Mouse (Mus musculus): ENCODE data around the gene Trub1.

DNA sequence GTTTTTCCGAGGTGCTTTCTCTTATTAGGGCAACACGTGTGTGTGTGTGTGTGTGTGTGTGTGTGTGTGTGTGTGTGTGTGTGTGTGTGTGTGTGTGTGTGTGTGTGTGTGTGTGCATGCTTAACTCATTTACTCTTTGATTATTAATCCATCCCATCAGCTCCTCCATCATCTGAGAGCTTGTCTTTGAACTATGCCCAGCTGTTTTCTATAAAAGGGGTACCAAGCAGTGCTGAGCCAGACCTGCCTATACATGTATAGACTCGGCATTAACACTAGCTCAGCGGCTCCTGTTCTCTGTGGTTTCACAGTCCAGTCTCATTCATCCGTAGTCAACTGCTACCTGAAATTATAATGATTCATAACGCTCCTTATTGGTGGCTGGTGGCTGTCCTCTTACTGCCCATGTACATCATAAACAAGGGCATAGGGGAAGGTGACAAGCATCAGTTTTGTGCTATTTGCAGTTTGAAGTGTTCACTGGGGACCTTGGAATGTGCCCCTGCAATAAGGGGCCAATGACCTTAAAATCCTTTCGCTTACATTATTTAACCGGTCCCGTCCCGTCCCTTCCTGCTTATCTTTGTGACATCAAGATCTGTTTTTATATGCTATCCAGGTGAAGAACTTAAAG is 45.5 kb downstream of the Trub1 start:
- TF ChIP-seq MAX (IDR thresholded peaks at IDR 0.05; ENCODE audit: low read depth) (no peak), TCF12 (IDR thresholded peaks at IDR 0.05; ENCODE audit: insufficient read depth, poor library complexity, severe bottlenecking) (no peak), REST (IDR thresholded peaks at IDR 0.05; ENCODE audit: insufficient read depth, insufficient read length) (no peak), USF1 (IDR thresholded peaks at IDR 0.05; ENCODE audit: low read depth) (no peak), POLR2A (IDR thresholded peaks at IDR 0.05; ENCODE audit: insufficient read length, low read depth) (no peak), MYOG (IDR thresholded peaks at IDR 0.05; ENCODE audit: control insufficient read depth in 1 of 3, insufficient read depth in 1 of 3, insufficient read length in 2 of 3, low read depth in 2 of 3) (no peak), CEBPB (IDR thresholded peaks at IDR 0.05; ENCODE audit: insufficient read depth, poor library complexity, severe bottlenecking) (no peak), E2F4 (IDR thresholded peaks at IDR 0.05; ENCODE audit: insufficient read depth) (no peak), POLR2AphosphoS2 (IDR thresholded peaks at IDR 0.05; ENCODE audit: insufficient read length, low read depth) (no peak), TCF3 (IDR thresholded peaks at IDR 0.05; ENCODE audit: insufficient read length, low read depth) (no peak), MYOD1 (IDR thresholded peaks at IDR 0.05; ENCODE audit: control insufficient read depth in 1 of 3, insufficient read length in 2 of 3, low read depth in 2 of 3) (no peak), SRF (IDR thresholded peaks at IDR 0.05; ENCODE audit: control insufficient read depth, insufficient read length, low read depth) (no peak)
